ENCODE assay signal across 10 mouse cellular contexts in the genomic region with DNA sequence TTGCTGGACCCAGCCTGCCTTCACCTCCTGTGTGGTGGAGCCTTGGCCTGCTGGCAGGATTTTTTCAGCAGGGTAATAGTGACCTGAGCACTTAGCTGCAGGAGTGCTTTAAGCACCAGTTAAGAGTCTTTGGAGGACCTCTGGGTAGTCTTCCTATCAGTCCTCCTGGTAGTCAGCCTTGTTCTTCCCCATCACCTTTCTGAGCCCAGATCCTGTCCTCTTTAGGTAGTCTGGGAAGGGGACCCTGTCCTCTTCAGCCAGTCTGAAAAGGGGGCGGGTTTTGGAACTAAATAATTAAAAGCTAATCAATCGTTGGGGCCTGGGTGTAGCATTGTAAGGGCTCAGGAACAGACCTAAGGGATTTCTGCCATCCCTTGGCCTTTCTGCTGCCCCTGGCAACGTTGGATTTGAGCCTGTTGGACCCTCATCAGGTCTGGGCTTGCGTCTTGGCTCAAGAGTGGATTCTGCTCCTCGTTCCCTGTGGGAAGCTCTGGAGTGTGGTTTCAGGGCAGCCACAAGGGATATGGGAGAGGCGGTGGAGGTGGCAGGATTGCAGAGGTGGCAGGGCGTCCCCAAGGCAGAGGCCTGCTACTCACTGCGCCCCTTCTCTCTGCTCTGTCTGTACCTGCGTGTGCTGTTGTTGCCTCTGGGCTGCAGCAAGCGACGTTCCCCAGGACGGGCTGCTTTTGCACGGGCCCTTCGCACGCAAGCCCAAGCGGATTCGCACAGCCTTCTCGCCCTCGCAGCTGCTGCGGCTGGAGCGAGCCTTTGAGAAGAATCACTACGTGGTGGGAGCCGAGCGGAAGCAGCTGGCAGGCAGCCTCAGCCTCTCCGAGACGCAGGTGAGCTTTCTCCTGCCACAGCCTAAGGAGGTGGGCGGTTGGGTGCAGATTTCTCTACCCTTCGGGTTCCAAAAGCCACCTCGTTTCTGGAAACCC. TPM values are rescaled to one million over a fixed set of nuclear protein-coding genes. Genes with fewer than 3 reads are reported as not detected.
DNase-seq lines count a peak whose midpoint lies in the region; ATAC-seq lines count a peak whose summit lies in the region.
"Had no signal": no experiment of that assay in that cellular context is flagged by ENCODE, and none has a peak within 500 bp of the region (broad histone marks: within the 10 kb centered on the region; RNA-seq: fewer than 3 reads in every experiment).

No protein-coding gene starts in this region.

- peaks cover 6% of the 10 kb centered on the region for H3K4me1 ChIP-seq in midbrain, embryonic 11.5 days (ENCODE audit: control insufficient read depth, insufficient read depth, low read length)

- no peak overlapping the region for H3K27ac ChIP-seq in midbrain, embryonic 11.5 days (ENCODE audit: low read depth, low read length)
- H3K27ac ChIP-seq: heart, embryonic 15.5 days had no signal

- no peak overlapping the region for H3K4me3 ChIP-seq in midbrain, embryonic 11.5 days (ENCODE audit: low read depth, low read length)
- H3K4me3 ChIP-seq: heart, embryonic 15.5 days had no signal

- no peaks in the 10 kb centered on the region for H3K36me3 ChIP-seq in midbrain, embryonic 11.5 days (ENCODE audit: control insufficient read depth, insufficient read depth, low read length)
- H3K36me3 ChIP-seq: heart, embryonic 15.5 days had no signal

- no peak overlapping the region for H3K9ac ChIP-seq in midbrain, embryonic 11.5 days (ENCODE audit: low read length)
- H3K9ac ChIP-seq: heart, embryonic 15.5 days had no signal

- no peak for ATAC-seq in midbrain, embryonic 11.5 days (ENCODE audit: low FRiP score)

- 0 out of 2 replicates have a peak overlapping the region, but pooled peaks have one; percentile 2 for H3K4me2 ChIP-seq in midbrain, embryonic 11.5 days
- H3K4me2 ChIP-seq: heart, embryonic 15.5 days had no signal

- WGBS in midbrain, embryonic 11.5 days = 4% methylated on average over 29 of the region's 29 CpGs

- peaks cover 66% of the 10 kb centered on the region for H3K27me3 ChIP-seq in midbrain, embryonic 11.5 days (ENCODE audit: control insufficient read depth, insufficient read depth, low read length)

- H3K9me3 ChIP-seq in midbrain, embryonic 11.5 days (ENCODE audit: control insufficient read depth, low read length) = no peaks in the 10 kb centered on the region
- H3K9me3 ChIP-seq: heart, embryonic 15.5 days had no signal

- peak; percentile 37 for DNase-seq in embryo, embryonic 10 days (ENCODE audit: low spot score)
- DNase-seq in embryo, embryonic 10.5 days (ENCODE audit: low spot score) = no peak
- peak; percentile 43 for DNase-seq in right cerebral cortex, adult 18-20 months
- no peak for DNase-seq in right cerebral cortex, postnatal 36 days (ENCODE audit: low spot score in 2 of 2)
- peak; percentile 92 for DNase-seq in midbrain, embryonic 11.5 days (ENCODE audit: low spot score, missing footprints)
- DNase-seq in thymus, postnatal 4 days = peak; percentile 76
- no peak for DNase-seq in cerebellum, adult 11-12 months
- no peak for DNase-seq in urinary bladder, adult 18-20 months (ENCODE audit: low spot score in 2 of 2)

RNA-seq across cellular contexts. Expression of a gene that starts 6.4 kb away (rescaled TPM):
- 2.7 and 3.6 TPM in 2 replicates for polyA plus RNA-seq in midbrain, embryonic 11.5 days (2014; fragmentation: Nextera tagmentation; extraction: Ambion mirVana)
- polyA plus RNA-seq: heart, embryonic 15.5 days; stomach, embryonic 16.5 days had no signal

RNA-seq across cellular contexts. Expression of a gene that starts 56.1 kb away (rescaled TPM):
- 41.1 and 45.5 TPM in 2 replicates for polyA plus RNA-seq in midbrain, embryonic 11.5 days (2014; fragmentation: Nextera tagmentation; extraction: Ambion mirVana)

Comparison
In these comparisons a context has a peak if more than half of its experiments do, and no peak if none do; other contexts are left out.
1. DNase-seq: peak in embryo, embryonic 10 days (single experiment), right cerebral cortex, adult 18-20 months (single experiment), midbrain, embryonic 11.5 days (single experiment) and thymus, postnatal 4 days (single experiment); none in embryo, embryonic 10.5 days (single experiment), right cerebral cortex, postnatal 36 days (0 of 2), cerebellum, adult 11-12 months (single experiment) and urinary bladder, adult 18-20 months (0 of 2).